Mouse (Mus musculus) heart, adult 9 months (tissue): ENCODE results near the gene Usp12.

Source experiments
- DNase-seq, 2 experiments: peaks; one replicate each; pipeline ENCODE4 v3.0.0; 2022; ENCODE audit warnings: low spot score in 2 of 2

Usp12 gene

GRCm38 (mm10) chr5:146695543-146695942 lies 99.3 kb downstream of the Usp12 start:
- no peak for DNase-seq

GRCm38 (mm10) chr5:146692976-146693361 lies 101.8 kb downstream of the Usp12 start:
- no peak for DNase-seq

GRCm38 (mm10) chr5:146692361-146692975 lies 102.3 kb downstream of the Usp12 start:
- peak in 1 of 2 experiments; percentile 32 for DNase-seq

- no peak for DNase-seq
Measured at GRCm38 (mm10) chr5:146691745-146692144, 103.1 kb downstream of the Usp12 start.

DNA sequence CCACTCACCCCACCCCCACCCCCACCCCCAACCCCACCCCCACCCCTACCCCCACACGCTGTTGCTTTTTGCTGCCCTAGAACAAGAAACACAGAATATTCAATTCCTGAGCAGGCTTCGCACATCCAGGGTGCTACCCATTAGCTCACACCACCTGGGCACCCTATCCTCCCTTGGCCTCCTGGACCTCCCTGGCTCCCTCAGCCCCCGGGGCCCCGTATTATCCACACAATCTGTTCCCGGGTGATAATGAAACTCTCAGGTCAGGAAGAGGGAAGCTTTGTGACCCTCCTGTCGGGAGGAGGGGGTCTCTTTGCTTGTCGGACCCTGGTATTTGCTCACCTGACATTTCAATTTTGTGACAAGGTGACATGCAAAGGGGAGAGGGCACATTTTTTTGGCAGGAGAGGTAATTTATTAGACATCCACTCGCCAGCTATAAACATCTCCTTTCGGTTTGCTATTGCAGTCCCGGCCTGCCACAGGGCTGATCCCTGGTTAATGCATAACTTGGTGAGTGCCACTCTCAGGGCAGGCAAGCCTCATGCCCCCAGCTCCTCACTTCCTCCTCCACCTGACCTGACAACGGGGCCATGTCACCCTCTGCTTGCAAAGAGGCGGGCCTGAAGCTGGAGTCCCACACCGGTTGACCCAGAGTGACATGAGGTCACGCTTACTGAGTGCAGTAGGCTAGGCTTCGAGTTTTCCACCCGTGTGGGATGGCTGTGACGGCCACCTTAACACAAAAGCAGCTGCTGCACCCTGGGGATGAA lies 107.1 kb downstream of the Usp12 start:
- DNase-seq: no peak

GRCm38 (mm10) chr5:146686954-146687353 lies 107.9 kb downstream of the Usp12 start:
- DNase-seq: no peak
